15 mouse cellular contexts compared by ENCODE assay signal in genomic region chr9:105050257-105050656, GRCm38 (mm10).
"Had no signal": no experiment of that assay in that cellular context is flagged by ENCODE, and none has a peak within 500 bp of the region (broad histone marks: within the 10 kb centered on the region; RNA-seq: fewer than 3 reads in every experiment).

No protein-coding gene starts in this region.

- DNase-seq: kidney, adult 2 months; kidney, postnatal 14 days; kidney, postnatal 4 days; liver; lung, adult 18-20 months; thymus, adult 2 months; thymus, postnatal 25 days had no signal

- H3K4me3 ChIP-seq: limb, embryonic 10.5 days; limb, embryonic 13.5 days; liver, embryonic 12.5 days; liver, embryonic 15.5 days; midbrain, embryonic 13.5 days had no signal

- H3K4me2 ChIP-seq: limb, embryonic 13.5 days; liver, embryonic 12.5 days; liver, embryonic 15.5 days; midbrain, embryonic 13.5 days had no signal

- H3K27ac ChIP-seq: limb, embryonic 10.5 days; limb, embryonic 13.5 days; liver, embryonic 12.5 days; liver, embryonic 15.5 days; macrophage; midbrain, embryonic 13.5 days had no signal

- H3K9ac ChIP-seq: limb, embryonic 13.5 days; liver, embryonic 12.5 days; liver, embryonic 15.5 days; midbrain, embryonic 13.5 days had no signal

- H3K27me3 ChIP-seq: liver, embryonic 12.5 days; liver, embryonic 15.5 days; midbrain, embryonic 13.5 days had no signal

- ATAC-seq: intestine, embryonic 16.5 days; liver, embryonic 12.5 days; midbrain, embryonic 13.5 days; midbrain, embryonic 16.5 days had no signal

- H3K9me3 ChIP-seq: limb, embryonic 10.5 days; limb, embryonic 13.5 days; liver, embryonic 12.5 days; liver, embryonic 15.5 days; midbrain, embryonic 13.5 days had no signal
